Mouse (Mus musculus): ENCODE measurements at regions not wholly inside any gene's neighbourhood (a gene's known extent, or its start where the extent isn't known, plus 50 kb on each side); places are given as distances from the start of the nearest gene placed in this dataset.

GRCm38 (mm10) chr12:52376692-52377462 lies 126.9 kb upstream of the Arhgap5 start:
- TF ChIP-seq POLR2A (IDR thresholded peaks at IDR 0.05; ENCODE audit: borderline replicate concordance, extremely low read depth, insufficient read depth, insufficient read length, poor library complexity, severe bottlenecking) (no peak), CTCF (IDR thresholded peaks at IDR 0.05; ENCODE audit: borderline replicate concordance, extremely low read depth, insufficient read depth, insufficient read length) (no peak)

All from brain, embryonic 14.5 days (tissue).